ENCODE assay signal across 13 mouse cellular contexts in genomic region chr14:12163196-12163595, GRCm38 (mm10).
DNase-seq lines count a peak whose midpoint lies in the region; ATAC-seq and TF ChIP-seq lines count a peak whose summit lies in the region.
"Had no signal": no experiment of that assay in that cellular context is flagged by ENCODE, and none has a peak within 500 bp of the region (broad histone marks: within the 10 kb centered on the region; RNA-seq: fewer than 3 reads in every experiment).

No protein-coding gene starts in this region.

- H3K36me3 ChIP-seq in midbrain, postnatal 0 days (ENCODE audit: insufficient read depth, low read length), result no peaks in the 10 kb centered on the region
- 0 out of 2 replicates have a peak, but pooled peaks cover 2% of the 10 kb centered on the region for H3K36me3 ChIP-seq in midbrain, embryonic 10.5 days

- WGBS in midbrain, postnatal 0 days, result 74% methylated on average over 4 of the region's 4 CpGs
- WGBS in midbrain, embryonic 10.5 days, result 93% methylated on average over 4 of the region's 4 CpGs

- H3K27ac ChIP-seq in midbrain, postnatal 0 days (ENCODE audit: low read depth, low read length), result no peak overlapping the region
- no peak overlapping the region for H3K27ac ChIP-seq in midbrain, embryonic 10.5 days (replicated peaks)
- H3K27ac ChIP-seq: kidney, postnatal 0 days had no signal

- DNase-seq in cerebellum, adult 18-20 months, result peak; percentile 28 to 36
- DNase-seq in kidney, postnatal 10 days, result peak; percentile 25
- DNase-seq in kidney, adult 11 months, result no peak
- peak; percentile 22 for DNase-seq in midbrain, postnatal 0 days (ENCODE audit: low spot score)
- no peak for DNase-seq in midbrain, embryonic 10.5 days (ENCODE audit: low spot score)
- peak; percentile 21 to 22 for DNase-seq in cerebellum, postnatal 36 days
- DNase-seq in spleen, adult 18-20 months, result no peak
- DNase-seq: adrenal gland, postnatal 25 days; gastrocnemius, postnatal 14 days; midbrain, embryonic 14.5 days; thymus, adult 2 months had no signal

- H3K4me2 ChIP-seq in midbrain, postnatal 0 days (ENCODE audit: low read depth, low read length, poor library complexity, severe bottlenecking), result no peak overlapping the region

- H3K4me1 ChIP-seq in midbrain, postnatal 0 days (ENCODE audit: insufficient read depth, low read length), result no peaks in the 10 kb centered on the region
- peaks cover 4% of the 10 kb centered on the region; the same call in 1 of the 2 replicates for H3K4me1 ChIP-seq in midbrain, embryonic 10.5 days

- H3K27me3 ChIP-seq in midbrain, postnatal 0 days (ENCODE audit: insufficient read depth, low read length), result no peaks in the 10 kb centered on the region
- H3K27me3 ChIP-seq in midbrain, embryonic 10.5 days (ENCODE audit: low read depth, poor library complexity, severe bottlenecking), result no peaks in the 10 kb centered on the region

- no peak for ATAC-seq in cerebellum, adult (ENCODE audit: insufficient number of reproducible peaks, low FRiP score, low TSS enrichment)
- no peak for ATAC-seq in midbrain, postnatal 0 days (ENCODE audit: low FRiP score)

- no peak overlapping the region for H3K9ac ChIP-seq in midbrain, postnatal 0 days (replicated peaks; ENCODE audit: low read length, poor library complexity, severe bottlenecking)

- no peak overlapping the region for H3K4me3 ChIP-seq in midbrain, postnatal 0 days (ENCODE audit: low read depth, low read length)
- no peak overlapping the region for H3K4me3 ChIP-seq in midbrain, embryonic 10.5 days

- H3K9me3 ChIP-seq in midbrain, postnatal 0 days (ENCODE audit: low read length), result no peaks in the 10 kb centered on the region
- H3K9me3 ChIP-seq in midbrain, embryonic 10.5 days (replicated peaks), result no peaks in the 10 kb centered on the region

- no peak for TF ChIP-seq CTCF in midbrain, postnatal 0 days (IDR thresholded peaks at IDR 0.05)

Comparison
In these comparisons a context has a peak if more than half of its experiments do, and no peak if none do; other contexts are left out.
1. DNase-seq: peak in cerebellum, adult 18-20 months (2 of 2), kidney, postnatal 10 days (single experiment), midbrain, postnatal 0 days (single experiment) and cerebellum, postnatal 36 days (2 of 2); none in kidney, adult 11 months (single experiment), midbrain, embryonic 10.5 days (single experiment) and spleen, adult 18-20 months (0 of 2).